Mouse (Mus musculus) midbrain, embryonic 10.5 days (tissue): Measurements from ENCODE around the gene Gm37240. TPM values are rescaled to one million over a fixed set of nuclear protein-coding genes. Genes with fewer than 3 reads are reported as not detected.

Experiments used
- DNase-seq: peaks from one replicate; pipeline ENCODE4 v3.0.0-alpha.2; 2017; ENCODE audit warnings: low spot score
- H3K27ac ChIP-seq: fragments of 300-500 bp; sonication (generic); replicated peaks from 2 replicates; pipeline ENCODE4 v1.5.1; 2016; ENCODE audit warnings: mild to moderate bottlenecking
- H3K27me3 ChIP-seq: fragments of 300-500 bp; sonication (generic); 2 replicates; pipeline ENCODE4 v1.6.1; 2016; ENCODE audit warnings: low read depth, mild to moderate bottlenecking; ENCODE audit not compliant: poor library complexity, severe bottlenecking
- H3K36me3 ChIP-seq: fragments of 300-500 bp; sonication (generic); 2 replicates; pipeline ENCODE4 v1.6.1; 2016; ENCODE audit warnings: mild to moderate bottlenecking, moderate library complexity
- H3K4me1 ChIP-seq: fragments of 300-500 bp; sonication (generic); 2 replicates; pipeline ENCODE4 v1.6.1; 2016
- H3K4me3 ChIP-seq: fragments of 300-500 bp; sonication (generic); 2 replicates; pipeline ENCODE4 v1.5.1; 2016; ENCODE audit warnings: mild to moderate bottlenecking, moderate library complexity
- H3K9me3 ChIP-seq: fragments of 300-500 bp; sonication (generic); replicated peaks from 2 replicates; pipeline ENCODE4 v1.6.1; 2016; ENCODE audit warnings: mild to moderate bottlenecking
- WGBS: fragments of 180-500 bp; shearing (Covaris S2); methylation state at CpG from one replicate; pipeline ENCODE4 v1.1.7; 2016; 5-methylcytosine and 5-hydroxymethylcytosine counted together
- polyA plus RNA-seq: library from polyadenylated mRNA; unstranded; fragments of >200 nt; fragmentation: Nextera tagmentation; extraction: Ambion mirVana; gene quantifications from 2 replicates; pipeline ENCODE4 v1.2.1, GENCODE M21; 2016

The Gm37240 gene
- polyA plus RNA-seq, 1 experiment from 2014 or later, result 0.44 TPM

DNA sequence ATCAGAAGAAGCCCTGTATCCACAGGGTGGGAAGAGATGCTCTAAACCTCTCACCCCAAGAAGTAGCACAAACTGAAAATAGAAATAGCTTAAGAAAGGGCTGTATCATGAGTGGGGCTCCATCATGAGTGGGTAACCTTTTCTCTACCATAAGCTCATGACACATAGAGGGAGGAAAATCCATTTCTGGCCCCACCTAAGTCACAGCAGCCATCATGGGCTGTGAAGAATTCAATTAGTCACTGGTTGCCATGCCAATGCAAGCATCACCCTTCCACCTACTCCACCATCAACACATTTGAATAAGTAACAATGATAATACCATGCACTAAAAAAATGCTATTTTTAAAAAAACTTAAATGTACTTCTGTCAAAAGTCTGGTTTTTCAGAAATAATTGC lies 867.2 kb downstream of the Gm37240 start:
- no peaks in the 10 kb centered on the region for H3K27me3 ChIP-seq
- H3K36me3 ChIP-seq, result no peaks in the 10 kb centered on the region
- peaks cover 12% of the 10 kb centered on the region; the same call in 1 of the 2 replicates for H3K4me1 ChIP-seq

DNA sequence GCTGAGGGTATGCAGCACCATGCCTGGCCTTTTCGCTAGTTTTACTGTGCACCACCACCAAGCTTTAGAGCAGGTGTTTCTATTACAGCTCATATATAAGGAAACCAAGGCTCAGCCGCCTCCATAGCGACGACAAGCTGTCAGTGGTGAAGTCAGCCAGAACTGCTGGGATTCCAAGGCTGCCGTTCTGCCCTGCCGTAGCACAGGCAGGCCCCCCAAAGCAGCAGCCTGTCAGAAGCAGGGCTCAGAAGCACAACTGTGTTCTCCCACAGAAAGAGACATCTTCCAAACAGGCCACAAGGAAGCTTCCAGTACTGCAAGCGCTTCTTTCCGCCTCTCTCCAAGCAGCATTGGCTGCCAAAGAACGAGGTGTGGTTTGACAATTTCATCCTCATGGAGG lies 871.7 kb downstream of the Gm37240 start:
- Histone ChIP-seq H3K36me3 (no peaks in the 10 kb centered on the region), H3K4me1 (peaks cover 6% of the 10 kb centered on the region; the same call in 1 of the 2 replicates), H3K9me3 (no peaks in the 10 kb centered on the region), H3K27me3 (no peaks in the 10 kb centered on the region), H3K27ac (no peak overlapping the region), H3K4me3 (no peak overlapping the region)
- no peak for DNase-seq
- 72% methylated on average over 9 of the region's 9 CpGs for WGBS

More for the DNA sequence above, 867.2 kb downstream of the Gm37240 start:
- Histone ChIP-seq H3K9me3 (no peaks in the 10 kb centered on the region), H3K27ac (no peak overlapping the region), H3K4me3 (no peak overlapping the region)
- no peak for DNase-seq

DNA sequence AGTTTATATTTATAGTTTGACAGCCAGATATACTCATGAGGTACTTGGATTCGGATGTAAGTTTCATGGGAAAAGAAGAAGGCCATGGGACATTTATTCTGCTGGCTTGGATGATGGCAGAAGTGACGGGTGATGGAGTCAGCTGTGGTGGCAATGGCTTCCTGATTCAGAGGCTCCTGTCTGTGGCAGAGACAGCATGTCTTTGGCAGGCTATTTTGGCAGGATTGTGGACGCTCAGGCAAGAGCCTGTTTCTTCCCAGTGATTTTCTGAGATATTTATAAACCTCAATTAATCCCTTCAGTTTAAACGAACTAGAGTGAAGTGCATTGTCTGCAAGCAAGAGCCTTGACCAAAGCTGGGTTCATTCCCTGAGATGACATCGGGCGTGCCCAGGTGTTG lies 874.4 kb downstream of the Gm37240 start:
- DNase-seq, result no peak
- H3K4me3 ChIP-seq, result no peak overlapping the region
- peaks cover 12% of the 10 kb centered on the region; the same call in 1 of the 2 replicates for H3K4me1 ChIP-seq
- H3K27ac ChIP-seq, result no peak overlapping the region
- no peaks in the 10 kb centered on the region for H3K36me3 ChIP-seq
- WGBS, result 88% methylated on average over 6 of the region's 6 CpGs
- H3K27me3 ChIP-seq, result no peaks in the 10 kb centered on the region
- no peaks in the 10 kb centered on the region for H3K9me3 ChIP-seq

DNA sequence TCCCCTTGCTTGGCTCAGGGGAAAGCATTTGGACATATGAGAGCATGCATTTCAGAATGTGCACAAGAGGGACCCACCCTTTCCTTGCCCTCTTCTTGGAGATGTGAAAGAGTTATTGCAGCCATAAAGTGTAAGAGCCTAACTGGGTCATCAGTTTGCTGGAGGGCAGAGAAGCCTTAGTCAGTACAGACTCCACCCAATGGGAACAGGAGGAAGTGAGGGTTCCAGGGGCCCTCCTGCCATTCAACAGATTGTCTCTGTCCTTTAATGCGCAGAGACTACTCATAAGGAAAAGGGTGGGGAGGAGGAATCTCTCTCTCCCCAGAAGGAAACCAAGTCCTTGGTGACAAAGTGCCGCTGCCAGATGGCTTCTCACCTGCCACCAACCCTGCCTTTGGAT lies 882.1 kb downstream of the Gm37240 start:
- no peak for DNase-seq

DNA sequence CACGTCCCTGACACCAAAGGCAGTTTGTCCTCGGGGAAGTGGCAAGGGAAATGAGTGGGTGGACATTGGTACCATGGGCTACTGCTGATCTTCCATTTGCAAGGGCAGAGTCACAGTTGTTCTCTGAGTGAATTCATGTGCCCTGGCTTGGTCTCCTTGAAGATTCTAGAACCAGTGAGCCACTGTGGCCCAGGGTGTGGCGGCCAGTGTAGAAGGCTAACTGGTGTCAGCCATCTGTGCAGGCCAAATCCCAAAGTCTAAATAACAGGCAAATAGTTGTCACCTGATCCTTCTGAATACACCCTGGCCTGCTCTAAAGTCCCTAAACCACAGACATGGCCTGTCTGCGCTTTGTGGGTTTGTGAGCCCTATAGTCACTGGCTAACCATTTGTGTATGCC lies 898.4 kb downstream of the Gm37240 start:
- no peaks in the 10 kb centered on the region for H3K36me3 ChIP-seq
- no peaks in the 10 kb centered on the region for H3K27me3 ChIP-seq
- no peaks in the 10 kb centered on the region; the same call in 1 of the 2 replicates for H3K9me3 ChIP-seq
- no peaks in the 10 kb centered on the region for H3K4me1 ChIP-seq
- WGBS, result 88% methylated on average over 4 of the region's 4 CpGs
- no peak for DNase-seq
- no peak overlapping the region for H3K27ac ChIP-seq
- no peak overlapping the region for H3K4me3 ChIP-seq

More for the DNA sequence above, 882.1 kb downstream of the Gm37240 start:
- no peaks in the 10 kb centered on the region for H3K36me3 ChIP-seq
- WGBS, result 85% methylated on average over 2 of the region's 2 CpGs
- peaks cover 10% of the 10 kb centered on the region for H3K4me1 ChIP-seq
- H3K4me3 ChIP-seq, result no peak overlapping the region
- H3K27ac ChIP-seq, result no peak overlapping the region
- no peaks in the 10 kb centered on the region for H3K9me3 ChIP-seq
- H3K27me3 ChIP-seq, result no peaks in the 10 kb centered on the region

DNA sequence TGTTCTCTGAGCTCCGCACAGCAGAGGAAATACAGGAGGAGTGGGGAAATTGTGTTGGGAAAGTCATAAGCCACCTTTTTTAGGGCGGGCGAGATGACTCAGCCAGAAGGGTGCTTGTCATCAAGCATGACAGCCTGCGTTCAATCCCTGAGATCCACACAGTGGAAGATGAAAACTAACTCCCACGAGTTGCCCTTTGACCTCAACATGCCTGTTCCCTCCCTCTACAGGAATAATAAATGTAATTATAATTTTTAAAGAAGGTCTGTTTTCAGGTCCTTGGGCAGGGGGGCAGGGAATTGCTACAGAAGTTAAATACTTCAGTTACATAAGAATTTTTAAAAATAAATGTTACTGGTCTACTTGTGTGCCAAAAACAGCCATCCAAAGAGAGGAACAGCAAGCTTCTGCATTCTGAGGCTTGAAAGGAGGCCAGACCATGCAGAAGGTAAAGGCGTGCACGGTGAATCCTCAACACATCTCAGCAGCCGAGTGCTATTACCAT lies 902.1 kb downstream of the Gm37240 start:
- Histone ChIP-seq H3K27me3 (no peaks in the 10 kb centered on the region), H3K27ac (no peak overlapping the region), H3K4me1 (no peaks in the 10 kb centered on the region), H3K9me3 (no peaks in the 10 kb centered on the region), H3K36me3 (peaks cover 2% of the 10 kb centered on the region), H3K4me3 (no peak overlapping the region)
- WGBS, result 93% methylated on average over 8 of the region's 8 CpGs
- DNase-seq, result no peak

DNA sequence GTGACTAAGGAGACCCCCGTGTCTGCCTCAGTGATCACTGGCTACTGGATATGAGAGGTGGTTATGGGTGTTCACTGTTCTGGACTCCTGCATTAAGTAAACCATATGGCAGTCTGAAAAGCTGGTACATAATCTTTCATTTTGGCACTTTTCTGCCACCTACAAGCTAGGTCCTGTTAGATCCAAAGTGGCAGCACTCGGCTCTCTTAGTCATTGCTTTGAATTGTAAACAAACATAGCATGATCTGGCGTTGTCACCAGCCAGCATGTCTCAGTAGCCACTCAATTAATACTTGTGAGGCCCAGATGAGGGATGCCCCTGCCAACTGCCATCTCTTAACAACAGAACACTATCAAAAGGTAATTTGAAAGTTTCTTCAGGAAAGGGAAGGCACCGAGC lies 904.6 kb downstream of the Gm37240 start:
- Histone ChIP-seq H3K9me3 (no peaks in the 10 kb centered on the region), H3K4me1 (peaks cover 2% of the 10 kb centered on the region; the same call in 1 of the 2 replicates), H3K27me3 (no peaks in the 10 kb centered on the region), H3K36me3 (peaks cover 19% of the 10 kb centered on the region), H3K27ac (no peak overlapping the region), H3K4me3 (no peak overlapping the region)
- DNase-seq, result no peak
- 73% methylated on average over 4 of the region's 4 CpGs for WGBS

DNA sequence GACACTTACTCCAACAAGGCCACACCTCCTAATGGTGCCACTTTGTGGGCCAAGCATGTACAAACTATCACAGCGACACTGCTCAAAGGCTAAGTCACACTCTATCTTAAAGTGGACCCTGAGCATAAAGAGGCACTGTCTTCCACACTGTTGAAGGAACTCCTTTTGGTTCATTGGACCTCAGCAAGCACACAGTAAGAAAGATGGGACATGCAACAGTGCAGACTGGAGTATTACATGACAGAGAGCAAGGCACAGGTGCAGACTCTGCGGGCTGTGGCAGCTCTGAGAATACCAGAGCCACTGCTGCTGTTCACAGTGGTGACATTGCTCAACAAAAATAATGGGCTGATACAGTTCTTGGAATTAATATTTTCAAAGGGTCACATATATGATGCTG lies 907.2 kb downstream of the Gm37240 start:
- Histone ChIP-seq H3K27ac (no peak overlapping the region), H3K9me3 (no peaks in the 10 kb centered on the region), H3K4me3 (no peak overlapping the region), H3K4me1 (peaks cover 19% of the 10 kb centered on the region), H3K36me3 (peaks cover 38% of the 10 kb centered on the region), H3K27me3 (no peaks in the 10 kb centered on the region)
- 94% methylated on average over 2 of the region's 2 CpGs for WGBS
- DNase-seq, result peak; percentile 5

DNA sequence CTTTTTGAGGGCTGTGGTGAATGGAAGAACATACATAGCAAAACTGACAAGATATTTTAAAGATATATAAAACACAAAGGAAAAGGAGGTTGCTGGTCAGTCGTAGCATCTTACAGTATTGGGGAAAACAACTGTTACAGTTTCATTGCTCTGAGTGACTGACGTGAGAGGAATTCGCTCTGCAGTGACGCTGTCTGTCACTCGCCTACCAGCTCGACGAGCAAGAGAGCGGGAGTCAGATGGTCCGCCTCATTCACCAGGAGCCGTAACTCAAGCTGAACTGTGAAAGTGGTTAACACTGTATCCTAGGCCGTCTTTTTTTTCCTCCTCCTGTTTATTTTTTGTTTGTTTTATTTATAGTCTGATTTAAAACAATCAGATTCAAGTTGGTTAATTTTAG lies 908.6 kb downstream of the Gm37240 start:
- Histone ChIP-seq H3K9me3 (no peaks in the 10 kb centered on the region), H3K4me3 (no peak overlapping the region), H3K4me1 (peaks cover 29% of the 10 kb centered on the region), H3K27me3 (no peaks in the 10 kb centered on the region), H3K27ac (no peak overlapping the region), H3K36me3 (peaks cover 47% of the 10 kb centered on the region)
- DNase-seq, result peak; percentile 10
- WGBS, result 89% methylated on average over 11 of the region's 11 CpGs

DNA sequence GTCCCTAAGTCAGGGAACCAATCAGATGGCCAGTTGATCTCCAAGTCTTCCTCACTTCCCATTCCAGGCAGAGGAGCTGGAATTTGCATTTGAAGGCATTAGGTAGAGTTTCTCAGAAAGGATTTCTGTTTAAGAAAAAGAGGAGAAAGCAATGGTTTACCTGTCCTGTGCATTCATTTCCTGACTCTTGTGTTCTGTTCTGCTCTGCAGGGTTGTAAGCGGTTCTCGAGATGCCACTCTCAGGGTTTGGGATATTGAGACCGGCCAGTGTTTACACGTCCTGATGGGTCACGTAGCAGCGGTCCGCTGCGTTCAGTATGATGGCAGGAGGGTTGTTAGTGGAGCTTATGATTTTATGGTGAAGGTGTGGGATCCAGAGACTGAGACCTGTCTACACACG lies 913.1 kb downstream of the Gm37240 start:
- DNase-seq, result no peak
- H3K4me1 ChIP-seq, result peaks cover 29% of the 10 kb centered on the region
- no peaks in the 10 kb centered on the region for H3K9me3 ChIP-seq
- peaks cover 68% of the 10 kb centered on the region for H3K36me3 ChIP-seq
- H3K27ac ChIP-seq, result no peak overlapping the region
- H3K27me3 ChIP-seq, result no peaks in the 10 kb centered on the region
- no peak overlapping the region for H3K4me3 ChIP-seq
- WGBS, result 91% methylated on average over 9 of the region's 9 CpGs

DNA sequence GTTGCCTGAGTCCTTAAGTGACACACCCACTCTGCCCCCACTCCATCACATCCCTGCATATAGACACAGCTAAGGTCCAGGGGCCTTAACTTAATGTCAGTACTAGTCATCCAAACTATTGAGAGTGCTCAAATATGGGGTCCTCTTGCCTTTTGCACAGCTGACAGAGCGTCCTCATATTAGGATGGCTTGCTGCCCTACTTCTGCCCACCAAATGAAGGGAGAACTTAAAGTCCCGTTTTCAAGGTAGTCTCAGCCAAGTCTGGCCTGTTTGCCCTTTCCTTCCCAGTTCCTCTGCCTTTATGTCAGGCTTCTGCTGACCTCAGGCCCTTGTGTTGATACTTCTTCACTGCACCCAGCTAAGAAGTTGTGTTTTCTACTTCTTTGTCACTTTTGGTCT lies 914.4 kb downstream of the Gm37240 start:
- H3K4me1 ChIP-seq, result peaks cover 29% of the 10 kb centered on the region
- WGBS, result 88% methylated on average over 2 of the region's 2 CpGs
- no peak overlapping the region for H3K27ac ChIP-seq
- peaks cover 71% of the 10 kb centered on the region for H3K36me3 ChIP-seq
- no peaks in the 10 kb centered on the region for H3K27me3 ChIP-seq
- H3K9me3 ChIP-seq, result no peaks in the 10 kb centered on the region
- H3K4me3 ChIP-seq, result no peak overlapping the region
- DNase-seq, result no peak

DNA sequence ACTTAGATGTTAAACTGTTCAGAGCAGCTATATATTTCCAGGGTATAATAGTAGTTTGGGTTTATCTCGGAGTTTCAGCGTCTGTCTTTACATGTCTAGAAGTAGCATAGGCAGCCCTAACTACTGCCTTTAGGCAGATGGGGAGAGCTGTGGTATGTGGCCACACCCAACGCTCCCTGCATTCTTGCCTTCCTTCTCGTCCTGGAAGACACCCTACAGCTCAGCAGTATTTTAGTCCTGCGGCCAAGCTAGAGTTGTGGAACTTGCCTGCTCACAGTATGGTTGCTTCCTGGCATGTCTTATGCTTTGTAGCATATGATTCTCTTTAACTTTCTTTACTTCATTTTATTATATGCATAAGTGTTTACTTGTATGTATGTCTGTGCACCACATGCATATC lies 915.8 kb downstream of the Gm37240 start:
- no peak for DNase-seq
- 85% methylated on average over 5 of the region's 5 CpGs for WGBS
- no peaks in the 10 kb centered on the region for H3K9me3 ChIP-seq
- no peaks in the 10 kb centered on the region for H3K27me3 ChIP-seq
- H3K4me1 ChIP-seq, result peaks cover 18% of the 10 kb centered on the region
- H3K4me3 ChIP-seq, result no peak overlapping the region
- no peak overlapping the region for H3K27ac ChIP-seq
- H3K36me3 ChIP-seq, result peaks cover 69% of the 10 kb centered on the region

DNA sequence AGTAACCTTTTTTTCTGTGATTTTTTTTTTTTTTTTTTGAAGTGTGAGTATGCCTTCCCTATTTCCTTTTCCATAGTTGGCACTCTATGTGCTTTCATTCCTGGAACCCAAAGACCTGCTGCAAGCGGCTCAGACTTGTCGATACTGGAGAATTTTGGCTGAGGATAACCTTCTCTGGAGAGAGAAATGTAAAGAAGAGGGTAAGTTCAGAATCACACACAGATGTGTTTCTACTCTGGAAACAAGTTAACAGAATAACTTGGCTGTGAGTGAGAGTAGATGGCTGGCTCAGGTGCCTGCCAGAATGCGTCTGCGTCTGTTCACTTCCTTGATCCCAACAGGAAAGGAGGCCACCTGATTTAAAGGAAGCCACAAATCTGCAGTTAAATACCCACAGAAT lies 920.0 kb downstream of the Gm37240 start:
- DNase-seq, result no peak
- Histone ChIP-seq H3K27ac (no peak overlapping the region), H3K9me3 (no peaks in the 10 kb centered on the region), H3K36me3 (peaks cover 41% of the 10 kb centered on the region), H3K27me3 (no peaks in the 10 kb centered on the region), H3K4me1 (no peaks in the 10 kb centered on the region), H3K4me3 (no peak overlapping the region)
- 98% methylated on average over 4 of the region's 4 CpGs for WGBS

DNA sequence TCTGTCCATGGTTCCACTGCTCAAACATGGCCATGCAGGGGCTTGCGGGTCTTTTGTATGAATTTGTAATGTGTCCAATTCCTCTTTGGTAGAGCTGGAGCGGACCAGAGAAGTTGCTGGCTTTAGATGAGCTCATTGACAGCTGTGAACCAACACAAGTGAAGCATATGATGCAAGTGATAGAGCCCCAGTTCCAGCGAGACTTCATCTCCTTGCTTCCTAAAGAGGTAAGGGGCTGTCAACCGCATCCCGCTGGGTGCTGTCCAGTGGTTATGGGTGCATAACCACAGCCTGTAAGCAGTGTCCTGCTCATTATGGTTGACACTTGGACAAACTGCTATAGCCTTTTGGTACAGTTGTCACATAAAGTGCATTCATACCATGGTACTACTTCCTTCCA lies 922.2 kb downstream of the Gm37240 start:
- Histone ChIP-seq H3K4me3 (no peak overlapping the region), H3K27me3 (no peaks in the 10 kb centered on the region), H3K4me1 (no peaks in the 10 kb centered on the region), H3K36me3 (peaks cover 38% of the 10 kb centered on the region), H3K9me3 (no peaks in the 10 kb centered on the region), H3K27ac (no peak overlapping the region)
- no peak for DNase-seq
- 91% methylated on average over 5 of the region's 5 CpGs for WGBS
